Mouse (Mus musculus): Measurements from ENCODE around the gene Sh3bgrl3. TPM values are rescaled to one million over a fixed set of nuclear protein-coding genes. Genes with fewer than 3 reads are reported as not detected.

The Sh3bgrl3 gene
- 858 and 1,045 TPM in 2 replicates for total RNA-seq (2023)

DNA sequence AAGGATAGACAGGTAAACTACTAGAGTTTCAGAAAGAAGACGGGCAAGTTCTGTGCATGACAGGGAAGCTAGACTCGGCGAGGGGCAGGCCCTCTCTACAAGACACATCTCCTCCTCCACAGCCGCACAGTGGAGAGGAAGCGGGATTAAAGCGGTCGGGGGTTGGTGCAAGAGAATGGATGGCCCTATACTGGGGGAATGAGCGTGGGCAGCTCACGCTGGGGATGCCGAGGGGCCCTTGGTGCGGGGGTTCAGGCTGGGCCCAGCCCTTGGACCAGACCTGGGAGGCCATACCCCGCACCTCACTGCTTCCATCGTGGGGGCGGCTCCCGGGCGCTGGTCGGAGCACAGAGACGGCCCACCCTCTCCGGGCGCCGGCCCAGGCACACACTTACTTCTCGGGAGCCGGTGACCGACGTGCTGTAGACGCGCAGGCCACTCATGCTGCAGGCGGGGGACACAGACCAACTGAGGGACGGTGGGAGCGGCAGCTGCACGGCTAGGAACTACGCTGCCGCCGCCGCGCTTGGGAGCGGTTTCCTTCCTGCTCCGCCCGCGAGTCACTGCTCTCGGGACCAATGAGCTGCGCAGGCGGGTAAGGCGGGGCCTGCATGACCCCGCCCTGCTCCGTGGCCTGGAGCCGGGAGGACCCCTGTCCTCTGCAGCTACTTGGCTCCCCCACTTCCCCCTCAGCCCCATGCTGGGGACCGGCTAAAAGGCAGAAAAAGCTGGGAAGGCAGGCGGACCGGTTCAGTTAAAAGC is at the start of gene Sh3bgrl3:
Gene Sh3bgrl3, minus strand, starts transcription at position 569 of the 762 bp plus-strand sequence.

DNA sequence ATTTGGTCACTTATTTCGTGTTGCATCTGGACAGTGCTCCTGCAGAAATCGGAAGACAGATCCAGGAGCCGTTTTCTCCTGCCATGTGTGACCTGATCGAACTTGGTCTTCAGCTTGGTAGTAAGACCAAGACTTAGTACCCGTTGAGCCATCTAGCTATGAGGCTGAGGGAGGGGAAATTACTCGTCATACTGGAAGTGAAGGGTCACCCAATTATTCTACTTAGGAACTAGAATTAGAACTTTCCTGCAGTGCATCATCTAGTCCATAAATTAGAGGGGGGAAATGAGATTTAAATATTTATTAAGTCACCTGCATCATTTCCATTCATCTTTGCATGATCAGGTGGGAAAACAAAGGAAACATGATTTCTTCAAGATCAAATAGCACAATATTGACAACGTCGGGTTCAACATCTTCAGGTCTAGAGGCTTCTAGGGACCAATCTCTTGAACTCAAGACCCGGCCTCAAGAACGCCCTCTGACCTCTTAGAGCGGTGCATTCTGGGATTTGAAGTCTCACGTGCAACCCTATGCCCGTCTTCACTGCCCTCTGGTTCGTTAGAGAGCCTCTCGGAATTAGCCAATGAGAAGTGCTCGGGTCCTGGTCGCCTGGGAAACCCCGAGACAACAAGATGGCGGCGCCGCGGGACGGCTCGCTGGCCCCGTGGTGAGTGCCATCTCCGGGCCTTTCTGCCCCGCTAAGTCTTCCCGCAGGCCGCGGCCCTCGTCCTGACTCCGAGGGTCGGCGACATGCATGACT is 26.4 kb downstream of the Sh3bgrl3 start, which contains the start of gene Ubxn11:
Gene Ubxn11, plus strand, starts transcription at position 592 of the 763 bp plus-strand sequence.

DNA sequence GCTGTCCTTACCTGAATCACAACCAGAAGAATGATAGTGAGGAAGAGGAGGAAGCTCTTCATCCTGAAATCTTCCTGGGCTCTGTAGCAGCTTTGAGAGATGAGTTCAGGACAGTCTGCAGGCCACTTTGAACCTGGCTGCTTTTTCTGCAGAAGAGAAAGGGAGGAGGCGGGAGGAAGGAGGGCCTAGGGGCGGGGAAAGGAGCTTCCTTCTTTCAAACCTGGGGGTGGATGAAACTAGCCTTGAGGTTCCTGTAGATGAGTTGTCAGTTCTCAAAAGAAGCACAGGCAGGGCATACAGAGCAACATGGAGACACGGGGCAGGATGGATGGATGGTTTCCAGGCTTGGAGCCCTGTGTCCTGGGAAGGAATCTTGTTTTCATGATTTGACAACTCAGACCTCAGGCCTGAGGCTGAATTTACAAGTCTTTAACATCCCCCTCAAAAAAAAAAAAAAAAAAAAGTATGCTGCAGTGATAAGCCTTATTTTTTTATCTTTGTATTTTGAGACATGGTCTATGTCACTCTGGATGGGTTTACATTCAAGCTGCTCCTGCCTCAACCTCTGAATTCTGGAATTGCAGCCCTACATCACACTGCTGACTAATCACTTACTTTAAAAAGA is 33.6 kb downstream of the Sh3bgrl3 start, which contains the start of gene Cd52:
Gene Cd52, minus strand, starts transcription at position 160 of the 625 bp plus-strand sequence.

Other genes with a start within 250 kb of the Sh3bgrl3 start
- 224 and 233 TPM in 2 replicates for gene Rps6ka1, start 241.0 kb downstream of the Sh3bgrl3 start, total RNA-seq (2023)
- 1,291 and 1,358 TPM in 2 replicates for gene Hmgn2, start 160.1 kb downstream of the Sh3bgrl3 start, total RNA-seq (2023)
- gene Dhdds, start 127.9 kb downstream of the Sh3bgrl3 start, total RNA-seq (2023), result 55.6 and 75.5 TPM in 2 replicates
- 51.1 and 63.5 TPM in 2 replicates for gene Lin28a, start 109.9 kb downstream of the Sh3bgrl3 start, total RNA-seq (2023)
- not detected in 2 replicates for gene Zfp683, start 75.0 kb downstream of the Sh3bgrl3 start, total RNA-seq (2023)
- gene Crybg2, start 68.0 kb downstream of the Sh3bgrl3 start, total RNA-seq (2023), result 0.69 and 2.8 TPM in 2 replicates
- 1,176 and 1,704 TPM in 2 replicates for gene Cd52, start 33.7 kb downstream of the Sh3bgrl3 start, total RNA-seq (2023)
- 10.6 and 11.1 TPM in 2 replicates for gene Ubxn11, start 26.2 kb downstream of the Sh3bgrl3 start, total RNA-seq (2023)
- gene Cep85, start 58.3 kb upstream of the Sh3bgrl3 start, total RNA-seq (2023), result 11.3 and 11.6 TPM in 2 replicates
- not detected in 2 replicates for gene Gm7534, start 74.2 kb upstream of the Sh3bgrl3 start, total RNA-seq (2023)
- gene Catsper4, start 98.6 kb upstream of the Sh3bgrl3 start, total RNA-seq (2023), result not detected in 2 replicates
- gene Cnksr1, start 109.6 kb upstream of the Sh3bgrl3 start, total RNA-seq (2023), result not detected in 2 replicates
- not detected in 2 replicates for gene E130218I03Rik, start 114.9 kb upstream of the Sh3bgrl3 start, total RNA-seq (2023)
- gene Zfp593, start 116.8 kb upstream of the Sh3bgrl3 start, total RNA-seq (2023), result 3.5 and 3.6 TPM in 2 replicates
- not detected in 2 replicates for gene Gm30191, start 118.1 kb upstream of the Sh3bgrl3 start, total RNA-seq (2023)
- not detected in 2 replicates for gene Grrp1, start 125.3 kb upstream of the Sh3bgrl3 start, total RNA-seq (2023)
- 9.7 and 11.7 TPM in 2 replicates for gene Pdik1l, start 159.1 kb upstream of the Sh3bgrl3 start, total RNA-seq (2023)
- not detected in 2 replicates for gene Trim63, start 186.3 kb upstream of the Sh3bgrl3 start, total RNA-seq (2023)
- gene Slc30a2, start 214.4 kb upstream of the Sh3bgrl3 start, total RNA-seq (2023), result not detected in 2 replicates

Data from neutrophil, adult 65 days (primary cell).